Mouse (Mus musculus) embryo, embryonic 9.5 days (tissue): Measurements from ENCODE around the gene Sec24d.

ENCODE experiments used
- DNase-seq: peaks from one replicate; pipeline ENCODE4 v3.0.0-alpha.2; 2017; ENCODE audit errors: extremely low spot score

The Sec24d gene

DNA sequence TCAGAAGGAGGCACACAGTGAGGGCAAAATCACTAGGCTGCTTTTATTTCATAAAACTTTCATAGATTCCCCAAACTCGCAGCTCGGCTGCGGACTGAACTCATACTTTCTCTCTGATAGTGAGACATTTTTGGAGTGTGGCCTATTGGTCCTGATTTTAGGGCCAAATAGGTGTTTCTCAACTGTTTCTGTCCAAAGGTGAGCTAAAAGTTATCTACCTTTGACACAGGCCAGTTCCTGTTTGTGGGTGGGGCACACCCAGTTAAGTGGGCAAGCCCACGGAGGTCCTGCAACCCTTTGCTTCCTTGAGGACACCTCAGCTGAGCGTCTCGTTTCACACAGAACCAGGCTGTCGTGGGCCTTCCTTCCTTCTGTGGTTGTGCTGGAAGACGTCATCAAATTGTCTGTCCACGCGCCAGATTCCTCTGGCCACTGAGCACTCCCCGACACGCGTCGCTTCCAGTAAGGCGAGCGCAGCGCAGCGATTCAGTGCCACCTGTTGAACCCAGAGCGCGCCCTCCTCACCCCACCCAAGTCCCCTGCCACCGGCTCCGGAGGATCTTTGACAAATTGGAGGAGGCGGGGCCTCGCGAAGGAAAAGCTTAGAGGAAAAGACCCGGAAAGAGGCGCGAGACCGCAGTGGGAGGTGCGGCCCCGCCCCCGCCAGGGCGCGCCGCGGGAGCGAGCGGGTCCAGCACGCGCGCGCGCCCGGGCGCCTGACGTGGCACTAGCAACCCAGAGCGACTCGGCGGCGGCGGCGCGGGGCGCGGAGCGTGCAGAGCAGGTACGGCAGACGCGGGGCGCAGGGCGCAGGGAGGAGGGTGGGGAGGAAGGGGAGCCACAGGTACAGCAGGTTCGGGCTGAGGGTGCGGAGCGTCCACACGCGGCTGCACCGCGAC, at the start of gene Sec24d:
Gene Sec24d (plus strand): TSS at position 703 of the 899 bp plus-strand sequence.
- DNase-seq, result peak; percentile 81

DNA sequence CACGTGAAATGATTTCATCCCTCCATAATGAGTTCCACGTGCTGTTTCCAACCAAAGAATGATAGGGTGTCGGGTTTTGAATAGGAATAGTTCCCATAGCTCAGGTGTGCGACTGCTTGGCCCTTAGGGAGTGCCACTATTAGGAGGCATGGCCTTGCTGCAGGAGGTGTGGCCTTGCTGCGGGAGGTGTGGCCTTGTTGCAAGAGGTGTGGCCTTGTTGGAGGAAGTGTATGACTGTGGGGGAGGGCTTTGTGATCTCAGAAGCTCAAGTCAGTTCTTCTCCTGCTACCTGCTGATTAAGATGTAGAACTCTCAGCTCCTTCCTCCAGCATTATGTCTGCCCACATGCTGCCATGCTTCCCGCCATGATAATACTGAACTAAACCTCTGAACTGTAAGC, 48.6 kb upstream of the Sec24d start:
- no peak for DNase-seq

DNA sequence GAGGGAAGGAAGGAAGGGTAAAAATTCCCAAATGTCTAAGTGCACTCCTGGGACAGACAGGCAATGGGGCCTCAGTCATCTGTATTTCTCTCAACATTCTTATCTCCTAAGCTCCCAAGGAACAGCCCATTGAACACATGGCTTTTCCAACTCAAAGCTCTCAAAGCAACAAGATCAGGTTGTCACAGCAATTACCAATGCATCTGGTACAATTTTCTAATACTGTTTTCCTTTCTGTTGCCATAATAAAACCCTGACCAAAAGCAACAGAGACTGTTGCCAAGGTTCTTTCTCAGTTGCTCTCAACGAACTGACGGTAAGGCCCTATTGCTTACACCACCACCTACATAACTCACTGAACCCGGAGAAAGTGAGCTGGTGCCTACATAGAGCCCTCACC, 40.0 kb upstream of the Sec24d start:
- DNase-seq, result no peak

GRCm38 (mm10) chr3:123231639-123232038, 35.6 kb upstream of the Sec24d start:
- no peak for DNase-seq

DNA sequence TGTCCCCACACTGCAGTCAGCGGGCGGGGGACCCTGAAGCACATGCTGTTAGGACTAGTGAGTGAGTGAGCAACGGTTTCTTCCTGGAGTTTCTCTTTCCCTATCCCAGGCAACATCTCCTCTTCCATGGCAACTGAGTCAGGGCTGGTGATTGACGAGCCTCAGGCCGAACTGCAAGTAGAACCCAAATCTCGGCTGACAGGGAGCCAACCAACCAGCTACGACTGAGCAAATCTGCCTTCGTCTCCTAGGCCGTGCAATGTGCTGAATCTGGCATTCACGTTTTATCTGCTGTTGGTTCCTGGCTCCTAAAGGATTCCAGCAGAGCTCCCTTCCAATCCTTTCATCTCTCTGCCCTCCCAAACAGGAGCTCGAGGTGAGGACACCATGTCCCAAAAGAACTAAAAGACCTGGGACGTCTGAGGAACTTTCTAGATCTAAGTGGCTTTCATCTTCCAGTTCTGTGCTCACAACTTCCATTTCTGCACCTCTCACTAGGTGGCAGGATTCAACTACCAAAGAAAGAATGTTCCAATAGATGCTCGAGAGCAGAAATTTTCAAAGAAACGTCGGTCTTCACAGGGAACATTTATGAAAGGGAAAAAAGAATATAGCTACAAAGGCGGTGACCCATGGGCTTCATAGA, 32.9 kb upstream of the Sec24d start:
- peak; percentile 36 for DNase-seq

GRCm38 (mm10) chr3:123235495-123235894, 31.8 kb upstream of the Sec24d start:
- no peak for DNase-seq

- DNase-seq, result peak; percentile 66
These were observed 31.3 kb upstream of the Sec24d start, which contains the start of gene Synpo2 for GRCm38 (mm10) chr3:123235921-123236320. Gene Synpo2 (minus strand): TSS chr3:123236149.

GRCm38 (mm10) chr3:123237039-123237438, 30.2 kb upstream of the Sec24d start:
- DNase-seq, result no peak

DNA sequence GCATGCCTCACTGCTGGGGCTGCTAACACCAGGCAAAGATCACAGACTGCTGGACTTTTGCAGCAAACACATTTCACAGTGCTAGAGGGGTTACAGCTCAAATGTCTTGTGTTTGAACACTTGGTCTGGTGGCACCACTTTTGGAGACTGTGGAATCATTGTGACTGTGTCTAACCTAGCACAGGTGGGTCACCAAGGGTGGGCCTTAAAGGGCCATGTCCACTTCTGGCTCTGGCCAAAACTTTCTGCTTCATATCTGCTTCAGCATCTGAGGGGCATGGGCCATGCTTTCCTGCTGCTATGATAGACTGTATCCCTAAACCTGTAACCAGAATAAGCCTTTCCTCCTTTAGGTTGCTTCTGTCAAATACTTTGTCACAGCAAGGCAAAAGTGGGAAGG, 29.8 kb upstream of the Sec24d start:
- DNase-seq, result no peak

DNA sequence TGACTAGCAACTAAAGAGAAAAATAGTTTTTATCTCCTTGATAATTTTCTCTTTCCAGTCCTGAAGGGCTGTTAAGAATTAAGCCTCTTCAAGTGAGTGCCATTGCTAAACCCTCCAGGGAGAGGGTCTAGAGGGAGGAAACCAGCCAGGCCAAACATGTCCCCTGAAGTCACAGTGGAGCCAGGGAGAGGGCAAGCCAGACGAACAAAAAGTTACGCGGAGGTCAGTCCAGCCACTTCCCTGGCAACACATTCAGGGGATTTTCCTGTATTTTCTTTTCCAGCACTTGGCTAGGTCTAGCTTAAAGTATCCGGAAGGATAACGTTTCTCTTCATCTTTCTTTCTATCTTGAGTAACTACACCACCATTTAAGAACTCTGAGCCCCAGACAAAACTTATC, 22.9 kb upstream of the Sec24d start:
- DNase-seq, result no peak

DNA sequence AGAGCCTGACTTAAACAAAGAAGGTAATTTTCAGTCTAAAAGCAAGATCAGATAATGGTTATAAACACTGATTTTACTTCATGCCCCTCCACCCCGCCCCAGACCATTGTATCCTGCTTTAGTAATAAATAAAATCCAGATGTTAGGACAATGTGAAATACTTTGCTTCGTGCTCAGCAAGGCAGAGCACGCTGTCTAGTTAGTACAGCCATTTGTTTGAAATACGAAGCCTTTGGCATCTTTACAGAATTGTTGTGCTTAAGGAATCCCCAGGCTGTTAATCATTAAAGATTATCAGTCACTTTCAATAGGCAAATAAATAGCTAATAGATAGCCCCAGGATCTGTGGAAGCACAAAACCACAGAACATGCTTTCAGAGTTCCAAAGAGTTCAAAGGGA, 21.6 kb upstream of the Sec24d start:
- DNase-seq, result no peak

DNA sequence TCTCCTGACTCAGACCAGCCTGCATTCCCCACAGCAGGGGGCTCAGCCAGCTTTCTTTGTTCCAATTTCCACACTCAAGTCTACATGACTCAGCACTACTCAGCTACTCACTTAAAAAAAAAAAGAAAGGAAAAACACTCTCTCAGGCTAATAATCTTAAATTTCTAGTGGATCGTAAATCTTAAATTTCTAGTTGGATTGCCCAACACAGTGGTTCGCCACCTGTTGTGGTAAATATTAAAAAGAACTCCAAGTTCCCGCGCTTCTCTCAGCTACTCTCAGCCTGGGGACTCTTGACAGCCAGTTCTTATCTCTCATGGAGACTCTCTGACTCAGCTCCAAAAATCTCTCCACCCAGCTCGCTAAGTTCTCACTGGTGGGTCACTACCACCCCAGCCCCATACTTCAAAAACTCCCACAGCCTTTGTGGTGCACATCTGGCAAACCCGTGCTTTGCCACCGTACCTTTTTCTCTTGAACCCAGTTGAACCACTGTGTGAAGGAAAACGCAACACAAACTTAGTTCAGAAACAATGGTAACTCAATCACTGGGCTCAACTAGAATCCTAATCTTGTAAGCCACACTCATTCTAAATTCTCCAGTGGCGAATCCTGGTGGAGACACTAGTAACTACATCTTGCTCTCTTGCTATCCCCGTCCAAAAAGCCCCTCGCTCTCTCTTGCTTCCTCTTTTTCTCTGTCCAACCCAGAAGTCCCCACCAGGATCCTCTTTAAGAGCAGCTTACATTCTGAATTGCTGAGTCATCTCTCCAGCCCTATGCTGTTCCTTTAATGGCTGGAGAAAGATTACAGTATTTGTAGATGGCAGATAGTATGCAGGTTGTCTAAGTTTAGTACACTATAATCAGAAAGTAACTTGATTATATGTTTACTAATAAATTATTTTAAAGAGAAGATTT, 10.8 kb upstream of the Sec24d start:
- no peak for DNase-seq

DNA sequence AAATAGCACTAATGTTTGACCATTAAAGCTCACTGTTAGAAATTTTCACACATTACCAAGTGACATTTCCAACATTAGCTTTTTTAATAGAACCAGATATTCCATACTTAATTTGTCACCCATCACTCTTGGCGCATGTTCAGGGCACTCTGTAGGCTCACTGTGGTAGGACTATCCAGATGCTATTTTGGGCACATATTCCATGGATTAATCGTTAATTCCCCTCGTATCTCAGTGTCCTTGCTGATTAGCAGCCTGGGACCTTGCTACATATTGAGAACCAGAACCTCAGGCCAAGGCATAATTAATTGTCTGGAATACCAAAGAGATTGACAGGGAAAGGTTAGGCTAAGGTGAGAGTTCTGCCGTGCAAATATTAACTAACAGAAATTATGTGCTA, 8.5 kb upstream of the Sec24d start:
- no peak for DNase-seq

DNA sequence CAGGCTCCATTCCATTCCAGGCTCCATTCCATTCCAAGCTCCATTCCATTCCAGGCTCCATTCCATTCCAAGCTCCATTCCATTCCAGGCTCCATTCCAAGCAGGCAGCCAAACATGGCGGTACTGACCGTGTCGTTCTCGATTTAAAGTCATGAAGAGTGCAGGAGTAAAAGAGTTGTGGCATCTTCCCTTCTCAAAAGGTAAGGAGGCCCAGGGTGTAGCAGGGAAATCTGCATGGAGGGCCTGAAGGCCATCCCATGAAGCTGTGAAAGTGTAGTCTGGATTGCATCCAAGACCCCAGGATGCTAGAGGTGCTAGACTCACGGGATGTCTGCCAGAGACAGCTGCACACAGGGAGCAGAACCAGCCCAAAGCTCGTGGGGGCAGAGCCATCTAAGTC, 2.5 kb upstream of the Sec24d start:
- no peak for DNase-seq

DNA sequence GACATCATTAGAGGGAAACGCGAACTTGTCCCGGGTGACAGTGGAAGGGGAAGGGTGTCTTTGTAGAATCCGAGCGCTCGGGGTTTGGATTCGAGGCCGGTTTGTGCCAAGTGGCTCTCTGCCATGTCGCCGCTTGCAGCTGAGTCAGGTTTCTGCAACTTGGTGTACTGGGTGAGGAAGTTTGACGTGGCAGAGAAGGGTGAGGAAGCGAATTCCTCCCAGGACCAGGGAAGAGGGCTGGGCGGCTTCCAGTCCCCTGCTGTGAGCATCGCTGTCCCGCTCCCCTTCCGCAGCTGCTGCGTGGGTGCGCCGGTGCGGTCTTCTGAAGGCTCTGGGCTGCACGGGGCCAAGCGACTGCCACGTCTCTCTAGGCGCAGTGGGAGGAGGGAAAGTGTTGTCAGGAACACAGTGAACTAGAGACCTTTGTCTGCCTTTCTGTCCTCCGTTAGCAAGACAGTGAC, 516 bp downstream of the Sec24d start:
- peak; percentile 50 for DNase-seq

DNA sequence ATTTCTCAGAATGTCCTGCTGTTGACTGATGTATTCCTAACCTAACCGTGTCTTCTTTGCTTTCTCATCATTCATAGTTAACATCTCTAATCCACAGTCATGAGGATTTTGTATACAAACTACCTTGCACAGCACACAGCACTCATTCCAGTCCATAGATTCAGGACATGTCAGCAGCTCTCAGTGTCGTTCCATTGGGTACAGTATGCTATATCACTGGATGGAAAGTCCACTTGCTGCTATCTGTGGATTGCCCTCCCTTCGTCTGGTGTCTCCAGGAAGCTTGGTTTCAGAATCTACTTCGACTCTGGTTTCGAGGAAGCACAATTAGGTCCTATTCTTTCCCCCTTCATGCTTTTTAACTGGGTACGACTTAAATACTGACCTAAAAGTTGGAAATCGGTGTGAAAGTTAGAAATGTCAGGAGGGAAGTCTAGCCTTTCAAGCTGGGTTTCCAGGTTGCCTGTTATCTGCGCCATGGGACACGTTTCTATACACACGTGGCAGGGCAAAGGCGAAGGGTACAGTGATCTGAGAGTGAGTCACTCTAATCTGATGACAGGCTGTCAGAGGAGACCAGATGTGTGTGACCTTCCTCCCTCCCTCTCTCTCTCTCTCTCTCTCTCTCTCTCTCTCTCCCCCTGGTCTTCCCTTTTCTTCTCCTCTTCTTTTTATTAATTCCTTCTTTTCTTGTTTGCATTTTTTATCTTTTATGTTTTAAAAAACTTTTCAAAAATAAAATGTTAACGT, 15.8 kb downstream of the Sec24d start:
- no peak for DNase-seq

GRCm38 (mm10) chr3:123284284-123284683, 17.0 kb downstream of the Sec24d start:
- no peak for DNase-seq

- DNase-seq, result no peak
These were observed 18.4 kb downstream of the Sec24d start for GRCm38 (mm10) chr3:123285649-123286048.

- no peak for DNase-seq
These were observed 21.8 kb downstream of the Sec24d start for GRCm38 (mm10) chr3:123288856-123289570.

GRCm38 (mm10) chr3:123291670-123292069, 24.4 kb downstream of the Sec24d start:
- DNase-seq, result no peak

GRCm38 (mm10) chr3:123296654-123297053, 29.4 kb downstream of the Sec24d start:
- no peak for DNase-seq
